Mouse (Mus musculus) right cerebral cortex, postnatal 10 days (tissue): ENCODE measurements around the gene Rexo4.
A peak's percentile ranks its signal among the peaks of the same experiment; 100 is the strongest.

Source experiments
- DNase-seq, 2 experiments: peaks; one replicate each; pipeline ENCODE4 v3.0.0; 2021; ENCODE audit warnings: low spot score in 2 of 2

Gene Rexo4

DNA sequence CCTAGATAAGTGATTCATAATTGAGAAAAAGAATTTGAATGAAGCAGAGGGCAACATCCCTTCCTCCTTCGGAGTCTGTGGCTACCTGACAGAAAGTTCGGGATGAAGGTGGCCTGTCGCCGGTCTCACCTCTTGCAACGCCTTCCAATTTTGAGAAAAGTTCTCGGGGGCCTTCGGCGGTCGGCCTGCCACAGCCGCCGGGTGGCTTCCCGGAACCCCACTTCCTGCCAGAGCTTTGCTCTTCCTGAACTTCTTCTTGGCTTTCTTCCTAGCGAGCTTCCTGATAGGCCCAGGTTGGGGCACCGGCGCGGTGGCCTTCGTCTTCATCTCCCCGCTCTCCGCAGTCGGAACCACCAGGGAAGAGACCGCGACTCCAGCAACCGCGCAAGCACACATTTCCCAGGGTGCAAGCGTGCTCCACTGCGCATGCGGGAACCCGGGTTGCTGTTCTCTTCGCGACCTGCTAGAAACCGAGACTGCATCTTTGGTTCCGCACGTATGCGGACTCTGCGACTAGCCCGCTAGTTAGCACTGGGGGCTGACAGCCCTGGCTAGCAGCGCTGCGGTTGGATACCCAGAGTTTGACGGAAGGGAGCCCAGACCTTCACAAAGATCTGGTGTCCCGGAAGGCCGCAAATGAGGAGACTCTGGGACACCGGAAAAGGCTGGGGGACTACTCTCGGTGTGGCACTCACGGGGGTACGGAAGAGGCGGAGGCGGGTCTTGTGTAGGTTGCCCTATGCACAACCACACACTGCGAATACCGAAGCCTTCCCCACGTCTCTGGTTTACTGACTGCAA lies at the start of gene Rexo4:
Rexo4 (minus strand) TSS at position 464 of the 801 bp plus-strand sequence.
- DNase-seq, result peak; percentile 96 to 97

GRCm38 (mm10) chr2:27009714-27010244 lies 45.6 kb upstream of the Rexo4 start, which contains the start of gene Cacfd1:
Gene Cacfd1 (plus strand): TSS chr2:27009926.
- peak; percentile 90 to 91 for DNase-seq

GRCm38 (mm10) chr2:27007701-27008100 lies 43.5 kb upstream of the Rexo4 start:
- peak in 1 of 2 experiments; percentile 22 for DNase-seq

- DNase-seq, result peak in 1 of 2 experiments; percentile 42
These were observed 42.1 kb upstream of the Rexo4 start for GRCm38 (mm10) chr2:27006255-27006654.

DNA sequence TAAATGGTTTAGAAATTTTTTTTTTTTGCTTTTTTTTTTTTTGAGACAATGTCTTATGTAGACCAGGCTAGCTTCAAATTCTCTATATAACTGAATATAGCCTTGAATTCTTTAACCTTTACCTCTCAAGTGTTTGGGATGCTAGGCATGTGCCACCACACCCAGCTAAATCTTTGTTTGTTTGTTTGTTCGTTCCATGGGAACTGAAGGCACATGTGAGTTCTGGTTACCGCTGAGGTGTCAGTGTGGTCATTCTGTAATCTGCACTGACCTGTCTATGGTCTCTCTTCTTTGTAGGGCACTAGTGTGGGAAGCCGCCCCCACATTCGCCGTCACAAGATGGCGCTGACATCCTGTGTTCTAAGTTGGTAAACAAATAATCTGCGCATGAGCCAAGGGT lies 33.8 kb upstream of the Rexo4 start:
- no peak for DNase-seq

- no peak for DNase-seq
These were observed 33.3 kb upstream of the Rexo4 start for GRCm38 (mm10) chr2:26997498-26997897.

DNA sequence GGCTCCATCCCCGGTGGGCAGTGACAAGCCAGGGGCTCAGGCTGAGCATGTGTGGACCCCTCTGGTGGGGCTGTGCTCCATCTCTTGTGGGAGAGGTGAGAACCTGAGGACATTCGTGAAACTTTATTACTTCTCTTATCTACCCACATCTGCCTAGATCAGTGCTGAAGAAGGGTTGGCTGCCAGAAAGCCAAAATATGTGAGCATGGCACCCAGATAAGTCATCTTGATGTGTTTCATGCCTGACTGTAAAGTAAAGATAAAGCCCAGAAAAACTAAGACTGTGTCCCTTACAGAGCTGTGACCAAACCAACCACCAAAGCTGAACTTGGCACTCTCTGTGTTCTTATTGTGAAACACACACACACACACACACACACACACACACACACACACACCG lies 29.8 kb upstream of the Rexo4 start:
- DNase-seq, result no peak

GRCm38 (mm10) chr2:26984640-26985039 lies 20.5 kb upstream of the Rexo4 start:
- no peak for DNase-seq

GRCm38 (mm10) chr2:26984179-26984578 lies 20.0 kb upstream of the Rexo4 start:
- no peak for DNase-seq

GRCm38 (mm10) chr2:26980361-26980760 lies 16.2 kb upstream of the Rexo4 start:
- no peak for DNase-seq

- DNase-seq, result no peak
These were observed 9.8 kb upstream of the Rexo4 start for GRCm38 (mm10) chr2:26973960-26974359.

DNA sequence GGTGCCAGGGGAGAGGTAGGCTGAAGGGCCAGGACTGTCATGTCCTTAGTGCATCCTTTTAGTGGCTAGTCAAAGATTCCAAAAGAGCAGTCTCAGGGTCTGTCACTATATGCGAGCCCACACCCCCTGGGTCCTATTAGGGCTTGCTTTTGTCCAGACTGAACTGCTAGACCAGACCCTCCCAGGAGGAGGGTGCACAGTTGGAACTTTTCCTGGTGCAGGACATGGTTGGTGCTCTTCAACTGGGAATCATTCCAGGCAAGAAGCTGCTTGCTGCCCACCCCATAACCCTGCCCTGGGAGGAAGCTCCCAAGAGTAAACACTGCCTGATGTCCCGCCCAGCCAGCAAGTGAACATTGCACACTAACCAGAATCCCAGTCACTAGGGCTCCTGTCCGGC lies 8.9 kb upstream of the Rexo4 start, which contains the start of gene Adamts13:
Adamts13 (plus strand) TSS at position 301 of the 400 bp plus-strand sequence.
- DNase-seq, result no peak

GRCm38 (mm10) chr2:26967262-26967661 lies 3.1 kb upstream of the Rexo4 start:
- DNase-seq, result no peak

DNA sequence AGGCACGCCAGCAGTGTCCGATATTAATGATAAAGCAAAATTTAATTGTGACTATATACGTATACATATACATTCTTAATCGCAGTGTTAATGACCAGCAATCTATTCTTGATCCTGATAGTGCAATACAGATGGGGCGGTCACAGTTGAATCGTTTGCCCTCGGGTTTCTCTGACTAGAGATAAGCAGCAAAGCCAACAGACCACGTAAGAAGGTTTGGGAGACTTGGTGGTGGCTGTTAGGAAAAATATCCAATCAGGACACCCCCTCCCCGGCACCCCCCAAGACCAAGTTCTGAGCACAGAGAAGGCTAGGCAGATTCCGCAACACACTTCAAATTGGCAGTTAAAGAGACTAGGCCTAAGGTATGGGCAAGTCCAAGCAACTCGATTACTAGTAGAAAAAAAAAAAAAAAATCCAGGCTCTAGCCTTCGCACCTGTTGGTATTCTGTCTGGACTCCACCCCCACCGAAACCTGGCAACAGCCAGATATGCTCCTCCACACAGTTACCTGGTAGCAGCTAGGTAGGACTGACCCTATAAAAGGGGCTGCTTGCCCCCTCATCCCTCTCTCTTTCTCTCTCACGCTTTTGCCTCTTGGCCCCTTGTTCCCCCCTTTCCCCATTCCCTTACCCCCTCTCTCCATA lies 661 bp upstream of the Rexo4 start:
- peak in 1 of 2 experiments; percentile 23 for DNase-seq

GRCm38 (mm10) chr2:26960756-26961155 lies 3.4 kb downstream of the Rexo4 start:
- DNase-seq, result no peak

GRCm38 (mm10) chr2:26957488-26957859 lies 6.7 kb downstream of the Rexo4 start:
- DNase-seq, result no peak

GRCm38 (mm10) chr2:26956811-26957487 lies 7.2 kb downstream of the Rexo4 start:
- no peak for DNase-seq

DNA sequence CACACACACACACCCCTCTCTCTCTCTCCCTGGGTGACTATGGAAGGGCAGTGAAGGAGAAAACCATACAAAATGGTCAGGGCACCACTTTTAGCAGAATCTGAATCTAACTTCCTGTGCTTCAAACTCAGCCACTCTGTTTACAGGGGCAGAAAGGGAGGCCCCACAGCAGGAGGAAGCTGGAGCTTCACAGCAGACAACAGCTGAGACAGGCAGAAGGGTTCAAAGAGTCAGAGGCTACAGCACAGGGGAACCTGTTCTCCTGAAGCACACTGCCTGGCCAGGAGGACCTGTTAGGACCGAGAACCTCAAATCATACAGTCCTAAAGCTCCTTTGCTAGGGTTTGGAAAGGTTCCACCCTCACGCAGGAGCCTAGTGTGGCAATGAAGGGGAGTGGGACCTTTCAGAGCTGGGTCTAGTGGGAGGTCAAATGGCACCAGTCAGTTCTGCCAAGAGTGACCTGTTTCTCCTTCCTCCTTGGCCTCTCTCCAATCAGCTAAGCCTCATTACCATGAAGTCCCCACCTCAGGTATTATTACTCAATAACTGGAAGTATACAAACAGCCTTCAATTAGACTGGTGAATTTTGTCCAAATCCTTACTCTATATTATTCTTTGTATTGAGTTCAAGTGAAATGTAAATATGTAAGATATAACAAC lies 9.3 kb downstream of the Rexo4 start:
- no peak for DNase-seq

- DNase-seq, result no peak
These were observed 11.3 kb downstream of the Rexo4 start for GRCm38 (mm10) chr2:26952866-26953265.

DNA sequence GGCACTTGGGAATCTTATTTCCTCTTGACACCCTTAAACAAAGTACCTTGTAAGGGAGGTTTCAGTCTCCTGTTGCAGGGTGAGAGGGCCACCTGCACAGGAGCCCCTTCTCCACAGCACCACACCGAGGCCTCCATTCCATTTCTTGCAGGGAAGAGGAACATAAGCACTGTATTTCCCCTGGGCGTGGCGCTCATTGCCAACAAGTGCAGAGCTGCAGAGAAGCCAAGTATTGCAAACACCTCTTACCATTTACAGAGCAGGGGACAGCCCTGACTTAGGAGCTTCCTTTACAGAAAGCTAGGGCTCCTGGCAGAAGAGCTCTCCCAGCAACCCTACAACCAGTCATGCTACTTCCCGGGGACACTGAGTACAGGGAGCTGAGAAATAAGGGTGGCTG lies 12.0 kb downstream of the Rexo4 start:
- DNase-seq, result no peak

GRCm38 (mm10) chr2:26951346-26951905 lies 12.8 kb downstream of the Rexo4 start:
- no peak for DNase-seq
